Mouse (Mus musculus): ENCODE measurements at regions not wholly inside any gene's neighbourhood (a gene's known extent, or its start where the extent isn't known, plus 50 kb on each side); places are given as distances from the start of the nearest gene placed in this dataset.

DNA sequence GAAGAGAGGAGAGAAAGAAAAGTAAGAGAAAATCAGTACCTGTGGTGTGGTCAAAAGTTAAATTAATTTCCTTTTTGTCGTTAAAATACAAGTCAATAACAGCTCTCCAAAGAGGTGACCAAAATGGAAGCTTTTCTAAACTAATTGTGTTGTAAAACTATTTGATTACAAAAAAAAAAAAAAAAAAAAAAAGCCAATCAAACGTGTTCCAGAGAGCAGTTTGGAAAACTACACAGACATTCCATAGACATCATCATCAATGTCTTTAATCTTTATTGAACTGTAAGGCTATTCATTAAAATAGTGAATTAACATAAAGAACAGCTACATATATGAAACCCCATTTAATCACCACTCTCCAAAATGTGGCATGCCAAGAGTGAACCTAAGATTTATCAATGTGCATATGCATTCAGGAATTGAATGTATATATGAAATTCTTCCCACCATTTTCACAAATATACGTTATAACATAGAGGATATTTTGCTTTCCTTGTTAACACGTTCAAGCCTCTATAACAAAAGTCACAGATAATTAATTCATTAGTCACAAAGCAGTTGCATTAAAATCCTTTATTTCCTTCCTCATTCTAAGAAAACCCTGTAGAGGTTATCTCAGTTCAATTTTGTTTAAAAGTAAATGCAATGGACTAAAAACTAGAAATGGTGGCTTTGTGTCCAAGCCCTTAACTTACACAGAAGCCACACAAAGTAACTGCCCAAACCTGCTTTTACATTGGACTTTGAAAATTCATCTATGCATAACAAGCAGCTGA is 545.3 kb upstream of the Cited2 start:
- no peak for ATAC-seq (ENCODE audit: insufficient number of reproducible peaks, low FRiP score, low TSS enrichment)

DNA sequence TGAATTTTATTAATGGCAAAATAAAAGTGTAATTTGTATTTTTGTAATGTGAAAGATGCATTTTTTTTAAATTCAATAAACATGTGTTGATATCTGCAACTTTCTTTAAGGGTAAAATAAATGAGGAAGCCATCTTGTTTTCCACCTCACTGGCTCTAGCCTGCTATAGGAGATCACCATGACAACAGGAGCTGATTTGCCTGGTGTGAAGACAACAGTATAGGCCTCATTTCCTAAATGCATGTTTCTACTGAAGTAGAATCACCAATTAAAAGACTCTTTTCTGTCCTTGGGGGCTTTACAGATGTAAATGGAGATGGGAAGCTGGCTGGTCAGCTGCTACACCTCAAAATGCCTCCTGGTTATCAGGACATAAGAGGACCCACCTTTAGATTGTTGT is 544.4 kb upstream of the Cited2 start:
- no peak for ATAC-seq (ENCODE audit: insufficient number of reproducible peaks, low FRiP score, low TSS enrichment)

DNA sequence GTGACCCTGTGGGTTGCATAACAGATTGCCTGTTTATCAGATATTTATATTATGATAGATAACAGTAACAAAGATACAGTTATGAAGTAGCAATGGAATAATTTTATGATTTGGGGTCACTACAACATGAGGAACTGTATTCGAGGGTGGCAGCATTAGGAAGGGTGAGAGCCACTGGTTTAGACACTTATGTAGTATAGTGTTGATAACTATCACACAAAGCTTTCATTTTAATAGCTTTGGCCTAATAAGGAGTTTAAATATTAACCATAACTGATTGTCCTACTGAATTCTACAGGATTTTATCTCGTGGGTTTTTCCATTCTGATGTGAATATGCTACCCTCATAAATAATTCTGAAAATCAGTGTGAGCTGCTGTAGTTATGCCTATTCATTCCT is 538.6 kb upstream of the Cited2 start:
- ATAC-seq (ENCODE audit: insufficient number of reproducible peaks, low FRiP score, low TSS enrichment) = no peak

DNA sequence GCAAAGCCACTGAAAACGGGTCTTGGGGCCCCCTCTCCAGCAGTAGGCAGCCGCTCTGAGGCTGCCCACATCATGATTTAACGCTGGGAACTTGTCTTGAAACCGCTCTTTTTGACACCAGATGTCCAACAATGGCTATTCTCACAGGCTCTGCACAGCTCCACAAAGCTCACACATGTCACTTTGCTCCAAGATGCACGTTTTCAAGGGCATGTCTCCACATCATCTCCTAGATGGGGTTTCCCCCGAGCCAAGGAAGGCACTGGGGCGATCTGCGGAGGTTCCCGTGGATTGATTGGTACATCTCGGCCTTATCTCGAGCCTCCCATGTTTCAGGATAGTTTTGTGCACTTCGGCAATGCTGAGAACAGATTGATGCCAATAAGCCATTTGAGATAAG is 526.8 kb upstream of the Cited2 start:
- no peak for ATAC-seq (ENCODE audit: insufficient number of reproducible peaks, low FRiP score, low TSS enrichment)

DNA sequence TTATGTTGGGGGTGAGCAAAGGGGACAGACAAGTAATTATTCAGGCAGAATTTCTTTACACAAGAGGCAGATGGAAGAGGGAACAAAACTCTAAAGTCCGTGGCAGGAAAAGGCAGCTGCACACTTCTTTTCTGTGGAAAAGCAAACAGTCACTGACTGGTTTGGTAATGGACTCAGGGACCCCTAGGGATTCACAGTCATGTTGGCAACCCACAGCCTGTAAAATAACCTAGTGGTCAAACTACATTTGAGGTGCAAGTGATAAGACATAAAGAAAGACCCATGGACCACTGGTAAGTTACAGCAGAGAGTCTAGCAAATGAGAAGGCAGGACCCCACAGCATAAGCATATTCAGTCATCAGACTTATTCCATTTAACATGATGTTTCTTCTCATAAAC is 526.4 kb upstream of the Cited2 start:
- ATAC-seq (ENCODE audit: insufficient number of reproducible peaks, low FRiP score, low TSS enrichment) = no peak

DNA sequence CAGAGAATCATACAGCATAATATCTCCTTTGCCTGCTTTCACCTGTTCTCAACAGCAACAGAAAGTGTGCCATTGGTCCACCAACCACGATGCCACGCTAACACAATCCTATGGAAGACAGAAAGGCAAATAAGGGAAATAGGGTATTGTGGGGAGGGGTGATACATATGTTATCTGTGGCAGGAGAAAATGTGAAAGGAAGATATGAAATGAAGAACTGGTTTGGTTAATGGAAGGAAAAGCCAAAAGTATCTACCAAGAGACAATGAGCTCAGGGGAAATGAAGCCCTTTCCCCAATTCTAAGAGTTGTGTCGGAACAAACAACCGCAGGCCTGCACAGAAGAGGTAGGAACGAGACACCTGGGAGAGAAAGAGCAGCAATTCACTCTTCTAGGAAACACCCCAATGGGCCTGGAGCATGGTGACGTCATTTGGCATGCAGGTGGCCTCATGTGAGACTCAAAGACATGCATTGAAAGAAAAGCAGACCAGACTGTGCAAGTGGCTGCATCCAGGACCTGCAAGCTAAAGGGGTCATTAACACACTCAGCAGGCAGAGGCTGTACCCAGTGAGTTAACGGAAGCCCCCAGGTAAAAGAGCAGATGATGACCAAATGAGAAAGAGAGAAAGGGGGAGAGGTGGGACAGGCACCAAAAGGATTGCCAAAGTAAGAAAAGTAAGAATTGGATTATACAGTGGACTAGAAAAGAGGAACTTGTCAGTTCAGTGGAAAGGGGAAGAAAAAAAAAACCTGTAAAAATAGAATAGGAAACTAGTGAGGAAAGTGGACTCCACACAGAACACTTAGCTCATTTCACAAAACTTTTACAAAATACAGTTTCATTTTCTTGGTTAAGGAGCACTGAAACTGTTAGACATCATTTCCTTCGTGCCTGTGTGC is 522.2 kb upstream of the Cited2 start:
- no peak for ATAC-seq (ENCODE audit: insufficient number of reproducible peaks, low FRiP score, low TSS enrichment)

DNA sequence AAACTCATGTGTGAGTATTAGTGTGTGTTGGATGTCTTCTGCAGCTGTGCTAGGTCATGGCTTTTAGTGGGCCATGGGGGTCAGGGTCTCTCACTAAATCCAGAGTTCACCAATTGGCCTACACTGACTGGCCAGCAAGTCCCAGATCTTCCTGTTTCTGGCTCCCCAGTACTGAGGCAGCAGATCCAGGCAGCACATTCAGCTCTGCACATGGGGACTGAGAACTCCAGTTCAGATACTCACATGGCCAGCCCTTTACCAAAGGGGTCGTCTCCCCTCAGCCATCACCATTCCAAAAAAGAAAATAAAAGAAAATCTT is 521.6 kb upstream of the Cited2 start:
- no peak for ATAC-seq (ENCODE audit: insufficient number of reproducible peaks, low FRiP score, low TSS enrichment)

DNA sequence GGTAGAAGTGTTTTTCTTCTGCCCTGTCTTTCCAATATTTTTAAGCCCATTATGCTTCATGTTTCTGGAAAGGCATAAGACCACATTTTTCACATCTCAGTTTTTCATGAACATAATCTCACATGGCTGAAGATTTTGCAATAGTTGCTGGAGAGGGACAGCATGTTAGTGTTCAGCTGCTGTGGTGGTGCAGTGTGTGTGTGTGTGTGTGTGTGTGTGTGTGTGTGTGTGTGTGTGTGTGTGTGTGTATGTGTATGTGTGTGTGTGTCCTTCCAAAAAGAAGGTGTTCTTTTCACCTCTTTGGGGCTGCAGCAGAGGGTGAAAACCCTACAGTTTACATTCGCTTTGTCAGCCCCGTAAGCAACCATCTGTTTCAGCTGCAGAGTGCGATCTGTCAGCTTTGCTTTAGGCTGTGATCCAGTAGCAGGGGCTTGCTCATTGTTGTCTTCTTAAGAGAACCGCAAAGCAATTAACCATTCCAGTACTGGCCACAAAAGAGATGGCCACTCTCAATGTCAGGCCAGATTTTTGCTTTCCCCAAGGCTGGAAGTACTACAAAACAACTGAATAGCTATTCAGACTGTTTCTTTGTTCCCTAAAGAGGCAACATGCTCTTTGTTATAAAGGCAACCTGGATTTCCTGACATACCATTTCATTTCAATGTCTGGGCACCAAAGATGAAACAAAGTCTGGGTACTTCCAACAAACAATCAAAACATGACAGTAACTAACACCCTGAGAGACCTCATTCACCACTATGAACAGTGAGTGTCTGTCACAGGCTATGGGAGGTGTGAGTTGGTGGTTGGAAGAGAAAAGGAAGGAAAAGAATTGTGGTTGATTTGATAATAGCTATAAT is 520.2 kb upstream of the Cited2 start:
- peak; percentile 76 for ATAC-seq (ENCODE audit: insufficient number of reproducible peaks, low FRiP score, low TSS enrichment)

DNA sequence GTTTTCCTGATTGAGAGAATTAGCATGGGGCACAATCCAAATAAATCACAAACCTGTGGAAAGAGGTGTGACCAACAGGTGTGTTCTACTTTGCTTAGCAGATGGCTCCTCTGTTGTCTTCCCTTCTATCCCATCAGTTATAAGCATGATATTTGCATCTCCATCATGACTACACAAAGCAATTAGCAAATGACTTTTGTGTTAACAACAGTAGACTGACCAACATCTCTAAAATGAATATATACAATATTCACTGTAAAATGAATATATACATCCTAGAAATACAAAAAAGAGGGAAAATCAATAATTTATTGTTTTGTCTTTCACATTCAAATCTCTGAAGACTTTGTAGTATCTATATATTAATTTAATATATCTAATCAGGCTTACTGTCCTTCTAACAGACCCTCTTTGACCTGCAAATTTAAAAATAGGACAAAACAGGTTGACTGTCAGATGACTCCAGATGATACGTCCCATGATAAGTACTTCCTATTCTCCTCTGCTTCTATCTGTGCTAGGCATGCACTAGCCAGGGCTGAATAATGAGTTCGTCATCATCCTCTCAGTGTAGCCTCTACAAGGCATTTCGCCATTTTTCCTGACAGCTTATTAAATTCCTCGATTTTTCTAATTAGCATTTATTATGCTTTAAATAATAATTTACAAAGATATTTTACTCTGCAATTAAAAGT is 519.5 kb upstream of the Cited2 start:
- no peak for ATAC-seq (ENCODE audit: insufficient number of reproducible peaks, low FRiP score, low TSS enrichment)

DNA sequence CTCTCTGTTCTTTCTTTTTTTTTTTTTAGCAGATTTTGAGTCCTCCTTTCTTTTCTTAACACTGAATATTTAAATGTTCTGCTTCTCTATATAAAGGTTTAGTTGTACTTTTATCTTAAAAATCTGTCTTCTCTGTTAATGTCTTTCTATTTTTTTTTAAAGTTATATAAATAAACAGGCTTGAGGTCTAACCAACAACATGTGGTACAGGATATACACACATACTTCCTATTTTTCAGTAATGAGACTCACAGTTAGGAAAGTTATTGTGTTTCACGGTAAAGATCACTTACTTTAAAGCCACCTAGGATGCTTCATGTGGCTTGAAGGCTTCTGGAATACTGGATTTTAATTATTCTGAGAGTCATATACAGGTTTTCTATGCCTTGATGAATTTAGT is 518.9 kb upstream of the Cited2 start:
- ATAC-seq (ENCODE audit: insufficient number of reproducible peaks, low FRiP score, low TSS enrichment) = no peak

DNA sequence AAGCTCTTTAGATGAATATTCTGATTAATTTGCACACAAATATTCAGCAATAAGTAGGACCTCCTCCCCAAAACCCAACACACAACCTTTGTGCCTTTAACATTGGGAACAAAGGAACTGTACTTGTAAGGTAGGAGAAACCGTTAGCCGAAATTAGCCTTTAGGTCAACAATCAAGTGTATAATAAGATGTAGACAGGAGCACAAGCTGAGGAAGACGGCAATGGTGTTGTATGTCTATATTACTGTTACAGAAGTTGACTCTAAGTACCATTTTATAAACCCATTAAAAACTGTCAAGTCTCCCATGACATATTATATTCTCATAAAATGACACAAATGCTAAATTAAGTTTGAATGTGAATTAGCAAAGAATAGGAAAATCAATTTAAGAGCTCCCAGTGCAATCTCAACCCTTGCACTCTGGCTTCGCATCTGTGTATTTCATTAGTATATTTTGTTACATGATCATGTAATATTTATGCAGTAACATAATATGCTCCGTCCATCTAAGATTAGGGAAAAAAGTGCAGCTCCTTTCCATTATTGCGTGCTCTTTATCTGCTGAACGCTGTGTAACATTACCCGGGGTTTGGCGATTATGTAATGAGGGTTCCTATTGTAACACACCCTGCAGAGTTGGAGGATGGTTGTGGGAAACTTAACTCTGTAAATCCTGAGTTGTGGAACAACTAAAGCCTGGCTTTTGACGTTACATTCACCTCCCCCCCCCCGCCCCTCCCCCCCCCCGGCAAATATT is 510.3 kb upstream of the Cited2 start:
- ATAC-seq (ENCODE audit: insufficient number of reproducible peaks, low FRiP score, low TSS enrichment) = peak; percentile 56; the same call in 1 of the 2 replicates

DNA sequence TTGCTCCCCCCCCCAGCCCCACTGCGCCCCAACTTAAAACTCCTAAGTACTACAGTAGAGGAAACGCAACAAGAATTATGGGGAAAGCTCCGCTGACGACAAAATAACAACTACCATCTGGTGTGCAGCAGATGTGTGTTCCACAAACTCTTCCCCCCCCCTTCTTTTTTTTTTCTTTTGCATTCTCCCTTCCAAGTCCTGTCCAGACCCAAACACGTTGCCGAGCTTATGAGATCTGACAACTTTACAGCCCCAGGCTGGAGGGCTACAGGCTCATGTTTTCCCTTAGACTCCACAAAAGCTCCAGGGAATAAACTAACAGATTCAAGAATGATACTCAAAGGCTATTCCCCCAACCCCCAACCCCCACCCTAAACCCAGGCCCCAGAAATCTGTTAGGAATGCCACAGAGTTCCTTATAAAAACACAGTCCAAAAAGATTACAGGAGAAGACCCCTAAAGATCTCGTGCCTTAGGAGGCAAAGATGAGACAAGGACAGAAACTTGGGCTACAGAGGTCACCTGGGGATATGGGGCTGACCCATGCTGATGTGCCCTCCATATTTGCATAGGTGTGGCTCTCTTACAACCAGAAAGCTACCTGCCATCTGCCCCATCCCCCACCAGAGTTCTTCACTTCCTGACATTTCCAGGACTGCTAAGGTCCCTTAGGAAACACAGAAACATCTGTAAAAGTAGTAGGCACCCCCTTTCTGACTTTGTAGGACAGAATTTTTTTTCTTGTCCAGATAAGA is 509.5 kb upstream of the Cited2 start:
- ATAC-seq (ENCODE audit: insufficient number of reproducible peaks, low FRiP score, low TSS enrichment) = no peak

DNA sequence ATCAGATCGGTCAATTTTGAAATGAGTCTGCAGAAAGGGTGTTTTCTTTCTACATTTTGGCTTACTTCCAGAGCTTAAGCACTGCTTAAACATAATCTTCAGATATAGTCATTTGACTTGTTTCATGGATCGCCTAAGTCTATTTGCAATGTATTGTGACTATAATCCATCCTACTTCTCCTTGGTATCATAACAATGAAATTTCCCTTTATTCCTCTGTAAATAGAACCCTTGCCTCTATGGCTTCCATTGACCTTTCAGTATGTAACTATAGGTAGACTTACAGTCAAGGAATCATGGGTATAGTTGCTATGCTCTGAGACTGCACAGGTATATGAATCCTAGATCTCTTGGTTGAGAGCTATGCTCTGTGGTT is 509.0 kb upstream of the Cited2 start:
- no peak for ATAC-seq (ENCODE audit: insufficient number of reproducible peaks, low FRiP score, low TSS enrichment)

DNA sequence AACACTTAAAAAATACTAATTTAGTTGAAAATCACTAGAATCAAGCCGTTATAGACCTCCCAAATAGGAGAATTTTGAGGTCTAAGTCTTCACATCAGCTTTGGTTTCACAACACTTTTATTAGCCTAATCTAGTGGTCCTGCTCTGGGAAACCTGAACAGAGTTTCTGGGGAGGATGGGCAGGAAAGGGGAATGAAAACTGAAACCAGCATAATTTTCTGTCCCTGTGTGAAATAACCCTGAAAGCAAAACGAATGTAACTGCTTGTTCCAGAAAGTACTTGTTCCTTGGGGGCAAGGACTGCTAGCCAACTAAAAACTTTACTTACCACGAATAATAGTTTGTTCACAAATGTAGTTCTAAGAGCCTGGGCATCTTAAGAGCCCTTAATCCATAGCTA is 508.0 kb upstream of the Cited2 start:
- ATAC-seq (ENCODE audit: insufficient number of reproducible peaks, low FRiP score, low TSS enrichment) = no peak

DNA sequence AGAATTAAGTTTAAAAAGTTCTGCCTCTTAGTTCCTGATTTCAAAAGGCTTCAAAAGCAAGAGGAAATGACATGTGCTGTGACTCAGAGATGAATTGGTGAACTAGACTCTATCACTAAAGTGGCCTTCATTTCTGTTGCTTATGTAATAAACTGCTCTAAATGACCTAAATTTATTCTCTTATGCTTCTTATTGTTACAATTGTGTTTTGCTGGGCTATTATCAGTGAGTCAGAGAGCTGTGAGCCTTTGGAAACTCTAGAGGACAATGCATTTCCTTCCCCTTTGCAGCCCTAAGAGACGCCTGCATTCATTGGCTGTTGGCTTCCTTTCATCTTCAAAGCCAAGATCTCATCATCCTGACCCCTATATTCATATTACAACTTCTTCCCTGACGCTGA is 501.5 kb upstream of the Cited2 start:
- ATAC-seq (ENCODE audit: insufficient number of reproducible peaks, low FRiP score, low TSS enrichment) = no peak

DNA sequence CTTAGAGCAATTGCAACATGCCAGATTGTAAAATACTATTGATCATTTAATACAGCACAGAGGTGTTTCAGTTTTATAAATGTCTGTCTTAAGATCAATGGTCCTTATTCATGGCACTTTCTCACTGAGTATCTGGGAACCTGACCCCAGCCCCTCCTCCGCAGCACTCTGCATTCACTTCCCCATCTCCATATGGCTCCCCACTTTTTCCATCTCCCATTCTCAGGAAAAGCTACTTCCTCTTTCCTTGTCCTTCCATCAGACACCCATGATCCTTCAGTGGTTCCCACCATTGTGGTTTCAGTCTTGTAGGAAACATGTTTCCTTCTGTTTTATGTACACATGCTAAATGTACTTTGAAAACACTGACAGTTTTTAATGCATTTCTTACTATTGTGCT is 497.3 kb upstream of the Cited2 start:
- ATAC-seq (ENCODE audit: insufficient number of reproducible peaks, low FRiP score, low TSS enrichment) = no peak

DNA sequence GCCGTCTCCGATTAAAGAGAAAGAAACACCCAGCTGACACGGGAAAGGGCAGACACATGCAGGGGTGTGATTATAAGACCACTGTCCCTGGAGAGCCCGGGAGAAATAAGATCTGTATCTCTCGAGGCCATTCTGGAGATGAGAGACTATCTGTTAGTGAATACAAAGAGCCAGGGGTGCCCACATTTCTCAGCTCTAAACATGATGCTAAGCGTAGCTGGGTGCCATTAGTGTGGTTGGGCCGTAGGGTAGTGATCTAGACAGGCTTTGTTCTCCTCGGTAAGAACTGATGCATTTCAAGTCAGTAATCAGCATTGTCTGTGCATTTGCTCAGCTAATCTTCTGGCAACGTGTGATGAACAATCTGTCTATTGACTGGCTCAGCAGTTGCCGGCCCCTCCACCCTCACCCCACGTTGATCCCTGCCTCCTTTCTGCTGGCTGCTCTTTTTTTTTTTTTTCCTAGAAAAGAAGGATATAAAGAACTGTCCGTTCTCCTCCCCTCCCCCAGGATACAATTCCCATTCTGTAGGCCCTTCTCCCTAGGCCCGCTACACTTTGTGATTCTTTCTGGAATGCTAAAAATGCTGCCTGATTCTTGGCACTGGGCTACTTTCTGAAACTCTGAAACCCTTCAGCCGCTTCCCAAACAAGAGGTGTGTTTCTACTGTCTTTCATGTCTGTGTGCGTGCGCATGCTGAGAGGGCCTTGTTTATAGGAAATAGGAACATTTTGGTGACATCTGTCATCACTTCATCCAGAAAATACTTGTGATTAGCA is 492.8 kb upstream of the Cited2 start:
- peak; percentile 62 for ATAC-seq (ENCODE audit: insufficient number of reproducible peaks, low FRiP score, low TSS enrichment)

DNA sequence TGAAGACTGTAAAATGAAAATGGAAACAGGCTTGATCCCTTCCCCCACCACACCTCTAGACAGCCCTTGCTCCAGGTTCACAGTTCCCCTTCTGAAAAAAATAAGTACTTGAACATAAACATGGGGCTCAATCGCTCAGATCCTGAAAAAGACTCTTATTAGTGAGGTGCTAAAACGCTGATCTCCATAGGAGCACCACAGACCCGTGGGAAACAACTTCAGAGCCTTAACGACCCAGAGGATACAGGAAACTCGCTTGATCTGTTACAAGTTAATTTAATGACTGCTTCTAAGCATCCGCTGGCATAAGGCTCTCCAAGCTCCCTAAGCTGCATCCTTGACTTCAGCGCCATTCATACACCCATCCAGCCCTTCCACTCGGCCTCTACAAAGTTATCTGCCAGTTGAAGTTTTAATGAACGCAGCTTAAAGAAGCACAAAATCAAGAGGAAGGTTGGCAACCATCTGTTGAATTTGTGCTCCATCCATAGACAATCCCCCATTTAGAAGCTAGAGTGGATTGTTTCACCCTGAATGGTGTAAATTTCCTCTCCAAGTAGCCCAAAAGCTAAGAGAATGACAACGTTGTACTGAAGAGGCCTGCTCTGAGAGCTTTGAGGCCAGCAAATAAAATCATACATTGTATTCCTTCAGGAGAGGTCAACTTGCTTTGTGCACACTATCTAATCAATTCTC is 486.9 kb upstream of the Cited2 start:
- no peak for ATAC-seq (ENCODE audit: insufficient number of reproducible peaks, low FRiP score, low TSS enrichment)
